Mouse (Mus musculus): ENCODE measurements around the gene Kcnmb1. TPM values are rescaled to one million over a fixed set of nuclear protein-coding genes. Genes with fewer than 3 reads are reported as not detected.

The Kcnmb1 gene
- polyA plus RNA-seq, 1 experiment from 2014 or later = 0.42 TPM

DNA sequence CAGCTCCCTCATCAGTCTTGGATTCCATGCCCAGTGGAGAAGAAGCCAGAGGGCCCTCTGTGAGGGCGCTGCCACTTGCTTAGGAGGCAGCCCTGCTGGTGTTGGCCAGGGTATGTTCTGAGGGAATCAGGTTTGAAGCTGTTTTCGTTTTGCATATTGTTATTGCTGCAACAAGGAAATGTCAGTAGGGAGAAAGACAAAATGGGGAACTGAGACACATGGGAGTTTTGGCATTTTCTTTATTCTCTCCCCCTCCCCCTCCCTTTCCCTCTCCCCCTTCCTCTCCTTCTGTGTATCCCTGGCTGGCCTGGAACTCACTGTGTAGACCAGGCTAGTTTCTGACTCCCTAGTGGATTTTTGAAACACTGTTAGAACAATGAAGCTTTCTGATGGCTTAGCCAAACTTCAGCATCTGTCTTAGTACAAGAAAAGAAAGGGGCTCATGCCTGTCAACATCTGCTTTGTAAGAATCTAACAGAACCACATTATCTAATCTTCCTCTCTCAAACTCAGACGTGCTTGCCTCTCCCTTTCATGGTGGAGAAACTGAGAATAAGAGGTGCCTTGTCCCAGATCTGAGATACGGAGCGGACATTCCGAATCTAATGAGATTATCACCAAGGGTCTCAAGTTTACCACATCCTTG is 49.3 kb downstream of the Kcnmb1 start:
- H3K36me3 ChIP-seq (ENCODE audit: control insufficient read depth, insufficient read depth, low read length) = no peaks in the 10 kb centered on the region
- no peak overlapping the region for H3K27ac ChIP-seq (ENCODE audit: low read depth, low read length)
- H3K4me1 ChIP-seq (ENCODE audit: control insufficient read depth, insufficient read depth, low read length) = no peaks in the 10 kb centered on the region
- no peaks in the 10 kb centered on the region for H3K9me3 ChIP-seq (ENCODE audit: control insufficient read depth, low read length)
- no peaks in the 10 kb centered on the region for H3K27me3 ChIP-seq (ENCODE audit: control insufficient read depth, insufficient read depth, low read length)
- no peak overlapping the region for H3K4me2 ChIP-seq (ENCODE audit: low read depth, low read length)
- ATAC-seq (ENCODE audit: low read depth) = no peak
- H3K9ac ChIP-seq (replicated peaks; ENCODE audit: low read depth, low read length) = no peak overlapping the region
- WGBS = 75% methylated on average over 6 of the region's 6 CpGs
- H3K4me3 ChIP-seq (ENCODE audit: low read depth, low read length) = no peak overlapping the region

Other genes with a start within 250 kb of the Kcnmb1 start
- gene Kcnip1, start 30.1 kb downstream of the Kcnmb1 start, polyA plus RNA-seq (2014; fragmentation: Nextera tagmentation; extraction: Ambion mirVana) = 107 and 138 TPM in 2 replicates
- 1.8 and 3.3 TPM in 2 replicates for gene Lcp2, start 83.9 kb downstream of the Kcnmb1 start, polyA plus RNA-seq (2014; fragmentation: Nextera tagmentation; extraction: Ambion mirVana)
- 35.2 and 41.4 TPM in 2 replicates for gene 4930469K13Rik, start 135.5 kb downstream of the Kcnmb1 start, polyA plus RNA-seq (2014; fragmentation: Nextera tagmentation; extraction: Ambion mirVana)
- gene Foxi1, start 245.1 kb downstream of the Kcnmb1 start, polyA plus RNA-seq (2014; fragmentation: Nextera tagmentation; extraction: Ambion mirVana) = not detected in 2 replicates

Data from neural tube, embryonic 14.5 days (tissue).